Mouse (Mus musculus): ENCODE results near the gene Klk14. TPM values are rescaled to one million over a fixed set of nuclear protein-coding genes. Genes with fewer than 3 reads are reported as not detected.

Klk14 gene
- polyA plus RNA-seq, 1 experiment: not detected

DNA sequence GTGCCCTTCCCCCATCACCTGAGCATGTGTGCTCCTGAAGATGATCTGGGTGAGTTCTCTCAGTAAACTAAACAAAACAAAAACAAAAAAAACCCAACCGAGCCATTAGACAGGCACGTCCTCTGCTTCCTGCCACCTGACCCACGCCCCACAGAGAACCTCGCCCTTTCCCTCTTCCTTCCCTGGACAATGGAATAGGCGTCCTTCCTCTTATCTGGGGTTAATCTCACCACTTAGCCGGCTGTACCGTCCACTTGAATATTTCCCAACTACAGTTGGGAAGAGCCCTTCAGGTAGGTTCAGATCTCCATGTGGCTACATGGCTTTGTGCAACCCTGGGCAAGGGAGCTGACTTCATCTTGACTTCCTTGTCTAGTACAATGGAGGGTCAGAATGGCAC, 5.1 kb upstream of the Klk14 start:
- H3ac ChIP-seq (ENCODE audit: control insufficient read depth, insufficient read length, low read depth): no peak overlapping the region
- no peaks in the 10 kb centered on the region for H3K36me3 ChIP-seq (ENCODE audit: control insufficient read depth, insufficient read depth)
- H3K79me2 ChIP-seq (ENCODE audit: control insufficient read depth, insufficient read depth): no peaks in the 10 kb centered on the region
- H3K4me3 ChIP-seq (ENCODE audit: insufficient read depth, poor library complexity, severe bottlenecking): no peak overlapping the region
- no peaks in the 10 kb centered on the region for H3K79me3 ChIP-seq (ENCODE audit: low read depth)
- peaks cover 9% of the 10 kb centered on the region for H3K27me3 ChIP-seq (ENCODE audit: control insufficient read depth, insufficient read depth, insufficient read length)
- no peak for TF ChIP-seq MAX (IDR thresholded peaks at IDR 0.05)
- no peak for TF ChIP-seq CTCF (IDR thresholded peaks at IDR 0.05; ENCODE audit: control insufficient read depth, insufficient read depth, insufficient read length)
- no peak for TF ChIP-seq MYOD1 (IDR thresholded peaks at IDR 0.05; ENCODE audit: control insufficient read depth, insufficient read length, low read depth)
- TF ChIP-seq FOSL1 (IDR thresholded peaks at IDR 0.05; ENCODE audit: insufficient read depth, low read length, poor library complexity, severe bottlenecking): no peak
- no peak for TF ChIP-seq MYOG (IDR thresholded peaks at IDR 0.05; ENCODE audit: control insufficient read depth, extremely low read depth, insufficient read length)
- TF ChIP-seq USF1 (IDR thresholded peaks at IDR 0.05; ENCODE audit: low read depth): no peak
- no peak for TF ChIP-seq CEBPB (IDR thresholded peaks at IDR 0.05; ENCODE audit: low read depth)

- no peaks in the 10 kb centered on the region for H3K79me3 ChIP-seq (ENCODE audit: low read depth)
- H3K27me3 ChIP-seq (ENCODE audit: control insufficient read depth, insufficient read depth, insufficient read length): peaks cover 4% of the 10 kb centered on the region
- H3K36me3 ChIP-seq (ENCODE audit: control insufficient read depth, insufficient read depth): no peaks in the 10 kb centered on the region
- H3ac ChIP-seq (ENCODE audit: control insufficient read depth, insufficient read length, low read depth): no peak overlapping the region
- H3K79me2 ChIP-seq (ENCODE audit: control insufficient read depth, insufficient read depth): no peaks in the 10 kb centered on the region
- H3K4me3 ChIP-seq (ENCODE audit: insufficient read depth, poor library complexity, severe bottlenecking): no peak overlapping the region
- TF ChIP-seq CEBPB (IDR thresholded peaks at IDR 0.05; ENCODE audit: low read depth) (no peak), USF1 (IDR thresholded peaks at IDR 0.05; ENCODE audit: low read depth) (no peak), FOSL1 (IDR thresholded peaks at IDR 0.05; ENCODE audit: insufficient read depth, low read length, poor library complexity, severe bottlenecking) (no peak), MYOD1 (IDR thresholded peaks at IDR 0.05; ENCODE audit: control insufficient read depth, insufficient read length, low read depth) (no peak), CTCF (IDR thresholded peaks at IDR 0.05; ENCODE audit: control insufficient read depth, insufficient read depth, insufficient read length) (no peak), MYOG (IDR thresholded peaks at IDR 0.05; ENCODE audit: control insufficient read depth, extremely low read depth, insufficient read length) (no peak), MAX (IDR thresholded peaks at IDR 0.05) (no peak)
Observed at GRCm38 (mm10) chr7:43710031-43710430, 19.8 kb downstream of the Klk14 start.

GRCm38 (mm10) chr7:43712267-43712666, 22.0 kb downstream of the Klk14 start, which contains the start of gene Klk13:
Gene Klk13, plus strand, starts transcription at chr7:43712567.
- Histone ChIP-seq H3K79me2 (ENCODE audit: control insufficient read depth, insufficient read depth) (no peaks in the 10 kb centered on the region), H3K4me3 (ENCODE audit: insufficient read depth, poor library complexity, severe bottlenecking) (no peak within 1 kb of the TSS)
- TF ChIP-seq CEBPB (IDR thresholded peaks at IDR 0.05; ENCODE audit: low read depth): no peak
- no peak for TF ChIP-seq CTCF (IDR thresholded peaks at IDR 0.05; ENCODE audit: control insufficient read depth, insufficient read depth, insufficient read length)
- no peak for TF ChIP-seq MYOG (IDR thresholded peaks at IDR 0.05; ENCODE audit: control insufficient read depth, extremely low read depth, insufficient read length)
- no peak for TF ChIP-seq MAX (IDR thresholded peaks at IDR 0.05)
- TF ChIP-seq USF1 (IDR thresholded peaks at IDR 0.05; ENCODE audit: low read depth): no peak
- no peak for TF ChIP-seq FOSL1 (IDR thresholded peaks at IDR 0.05; ENCODE audit: insufficient read depth, low read length, poor library complexity, severe bottlenecking)
- TF ChIP-seq MYOD1 (IDR thresholded peaks at IDR 0.05; ENCODE audit: control insufficient read depth, insufficient read length, low read depth): no peak

GRCm38 (mm10) chr7:43712917-43713316, 22.7 kb downstream of the Klk14 start:
- H3K4me3 ChIP-seq (ENCODE audit: insufficient read depth, poor library complexity, severe bottlenecking): no peak overlapping the region
- no peak for TF ChIP-seq USF1 (IDR thresholded peaks at IDR 0.05; ENCODE audit: low read depth)
- TF ChIP-seq MYOG (IDR thresholded peaks at IDR 0.05; ENCODE audit: control insufficient read depth, extremely low read depth, insufficient read length): no peak
- no peak for TF ChIP-seq MYOD1 (IDR thresholded peaks at IDR 0.05; ENCODE audit: control insufficient read depth, insufficient read length, low read depth)
- no peak for TF ChIP-seq FOSL1 (IDR thresholded peaks at IDR 0.05; ENCODE audit: insufficient read depth, low read length, poor library complexity, severe bottlenecking)
- no peak for TF ChIP-seq CTCF (IDR thresholded peaks at IDR 0.05; ENCODE audit: control insufficient read depth, insufficient read depth, insufficient read length)
- TF ChIP-seq MAX (IDR thresholded peaks at IDR 0.05): no peak
- no peak for TF ChIP-seq CEBPB (IDR thresholded peaks at IDR 0.05; ENCODE audit: low read depth)
- peaks cover 4% of the 10 kb centered on the region for H3K27me3 ChIP-seq (ENCODE audit: control insufficient read depth, insufficient read depth, insufficient read length)
- H3K79me2 ChIP-seq (ENCODE audit: control insufficient read depth, insufficient read depth): no peaks in the 10 kb centered on the region
- H3K79me3 ChIP-seq (ENCODE audit: low read depth): no peaks in the 10 kb centered on the region
- H3ac ChIP-seq (ENCODE audit: control insufficient read depth, insufficient read length, low read depth): no peak overlapping the region
- H3K36me3 ChIP-seq (ENCODE audit: control insufficient read depth, insufficient read depth): no peaks in the 10 kb centered on the region

More at GRCm38 (mm10) chr7:43712267-43712666, 22.0 kb downstream of the Klk14 start, which contains the start of gene Klk13:
- H3K36me3 ChIP-seq (ENCODE audit: control insufficient read depth, insufficient read depth): no peaks in the 10 kb centered on the region
- H3K79me3 ChIP-seq (ENCODE audit: low read depth): no peaks in the 10 kb centered on the region
- H3K27me3 ChIP-seq (ENCODE audit: control insufficient read depth, insufficient read depth, insufficient read length): peaks cover 4% of the 10 kb centered on the region
- H3ac ChIP-seq (ENCODE audit: control insufficient read depth, insufficient read length, low read depth): no peak within 1 kb of the TSS

- Histone ChIP-seq H3ac (ENCODE audit: control insufficient read depth, insufficient read length, low read depth) (no peak overlapping the region), H3K36me3 (ENCODE audit: control insufficient read depth, insufficient read depth) (no peaks in the 10 kb centered on the region), H3K4me3 (ENCODE audit: insufficient read depth, poor library complexity, severe bottlenecking) (no peak overlapping the region), H3K27me3 (ENCODE audit: control insufficient read depth, insufficient read depth, insufficient read length) (peaks cover 4% of the 10 kb centered on the region), H3K79me3 (ENCODE audit: low read depth) (no peaks in the 10 kb centered on the region), H3K79me2 (ENCODE audit: control insufficient read depth, insufficient read depth) (no peaks in the 10 kb centered on the region)
- no peak for TF ChIP-seq USF1 (IDR thresholded peaks at IDR 0.05; ENCODE audit: low read depth)
- TF ChIP-seq MYOD1 (IDR thresholded peaks at IDR 0.05; ENCODE audit: control insufficient read depth, insufficient read length, low read depth): no peak
- no peak for TF ChIP-seq FOSL1 (IDR thresholded peaks at IDR 0.05; ENCODE audit: insufficient read depth, low read length, poor library complexity, severe bottlenecking)
- TF ChIP-seq CEBPB (IDR thresholded peaks at IDR 0.05; ENCODE audit: low read depth): no peak
- no peak for TF ChIP-seq MYOG (IDR thresholded peaks at IDR 0.05; ENCODE audit: control insufficient read depth, extremely low read depth, insufficient read length)
- TF ChIP-seq CTCF (IDR thresholded peaks at IDR 0.05; ENCODE audit: control insufficient read depth, insufficient read depth, insufficient read length): no peak
- TF ChIP-seq MAX (IDR thresholded peaks at IDR 0.05): no peak
Observed at GRCm38 (mm10) chr7:43713741-43714351, 23.6 kb downstream of the Klk14 start.

Other genes starting within 250 kb of the Klk14 start
- not detected for gene Cldnd2, start 249.6 kb upstream of the Klk14 start, polyA plus RNA-seq (2012; fragmentation: generic; extraction: Trizol)
- gene Etfb, start 246.3 kb upstream of the Klk14 start, polyA plus RNA-seq (2012; fragmentation: generic; extraction: Trizol): 296 TPM
- 0.09 TPM for gene Gm45233, start 246.3 kb upstream of the Klk14 start, polyA plus RNA-seq (2012; fragmentation: generic; extraction: Trizol)
- gene Vsig10l, start 227.3 kb upstream of the Klk14 start, polyA plus RNA-seq (2012; fragmentation: generic; extraction: Trizol): 1.2 TPM
- 1.8 TPM for gene Iglon5, start 200.3 kb upstream of the Klk14 start, polyA plus RNA-seq (2012; fragmentation: generic; extraction: Trizol)
- not detected for gene 4931406B18Rik, start 184.5 kb upstream of the Klk14 start, polyA plus RNA-seq (2012; fragmentation: generic; extraction: Trizol)
- under 0.01 TPM for gene Cd33, start 146.0 kb upstream of the Klk14 start, polyA plus RNA-seq (2012; fragmentation: generic; extraction: Trizol)
- 0.90 TPM for gene Zfp658, start 128.2 kb upstream of the Klk14 start, polyA plus RNA-seq (2012; fragmentation: generic; extraction: Trizol)
- 2.1 TPM for gene Zfp719, start 110.8 kb upstream of the Klk14 start, polyA plus RNA-seq (2012; fragmentation: generic; extraction: Trizol)
- gene Zfp819, start 83.2 kb upstream of the Klk14 start, polyA plus RNA-seq (2012; fragmentation: generic; extraction: Trizol): not detected
- gene Ceacam18, start 55.7 kb upstream of the Klk14 start, polyA plus RNA-seq (2012; fragmentation: generic; extraction: Trizol): not detected
- not detected for gene Siglece, start 30.3 kb upstream of the Klk14 start, polyA plus RNA-seq (2012; fragmentation: generic; extraction: Trizol)
- gene Ctu1, start 18.4 kb upstream of the Klk14 start, polyA plus RNA-seq (2012; fragmentation: generic; extraction: Trizol): 12.4 TPM
- not detected for gene Klk13, start 22.1 kb downstream of the Klk14 start, polyA plus RNA-seq (2012; fragmentation: generic; extraction: Trizol)
- not detected for gene Klk12, start 78.5 kb downstream of the Klk14 start, polyA plus RNA-seq (2012; fragmentation: generic; extraction: Trizol)
- not detected for gene Klk11, start 84.2 kb downstream of the Klk14 start, polyA plus RNA-seq (2012; fragmentation: generic; extraction: Trizol)
- gene Klk10, start 90.6 kb downstream of the Klk14 start, polyA plus RNA-seq (2012; fragmentation: generic; extraction: Trizol): 2.1 TPM
- 0.16 TPM for gene Klk9, start 101.5 kb downstream of the Klk14 start, polyA plus RNA-seq (2012; fragmentation: generic; extraction: Trizol)
- 0.36 TPM for gene Klk8, start 107.2 kb downstream of the Klk14 start, polyA plus RNA-seq (2012; fragmentation: generic; extraction: Trizol)
- gene Klk7, start 120.9 kb downstream of the Klk14 start, polyA plus RNA-seq (2012; fragmentation: generic; extraction: Trizol): not detected
- gene Klk6, start 134.1 kb downstream of the Klk14 start, polyA plus RNA-seq (2012; fragmentation: generic; extraction: Trizol): 1.1 TPM
- not detected for gene Klk5, start 151.6 kb downstream of the Klk14 start, polyA plus RNA-seq (2012; fragmentation: generic; extraction: Trizol)
- gene Klk4, start 190.7 kb downstream of the Klk14 start, polyA plus RNA-seq (2012; fragmentation: generic; extraction: Trizol): not detected
- not detected for gene Klk15, start 243.3 kb downstream of the Klk14 start, polyA plus RNA-seq (2012; fragmentation: generic; extraction: Trizol)